Mouse (Mus musculus) intestine, postnatal 0 days (tissue): ENCODE measurements around the gene Abcc6. TPM values are rescaled to one million over a fixed set of nuclear protein-coding genes. Genes with fewer than 3 reads are reported as not detected.

Experiments used
- ATAC-seq: fragments of 200-750 bp; cut with Nextera tagmentation; 2 replicates; pipeline ENCODE4 v1.8.0; 2017; ENCODE audit warnings: mild to moderate bottlenecking, moderate TSS enrichment, moderate library complexity
- H3K27ac ChIP-seq: fragments of 300-500 bp; sonication (generic); 2 replicates; pipeline ENCODE4 v1.5.1; 2014; ENCODE audit warnings: mild to moderate bottlenecking, low read depth, low read length, moderate library complexity
- H3K27me3 ChIP-seq: fragments of 300-500 bp; sonication (generic); replicated peaks from 2 replicates; pipeline ENCODE4 v1.6.1; 2014; ENCODE audit warnings: low read length, mixed read lengths; ENCODE audit not compliant: control insufficient read depth, insufficient read depth
- H3K36me3 ChIP-seq: fragments of 300-500 bp; sonication (generic); 2 replicates; pipeline ENCODE4 v1.6.1; 2014; ENCODE audit warnings: mild to moderate bottlenecking, moderate library complexity; ENCODE audit not compliant: control insufficient read depth, insufficient read depth
- H3K4me1 ChIP-seq: fragments of 300-500 bp; sonication (generic); replicated peaks from 2 replicates; pipeline ENCODE4 v1.6.1; 2014; ENCODE audit warnings: antibody characterized with exemption, low read length, mixed read lengths; ENCODE audit not compliant: control insufficient read depth, insufficient read depth
- H3K4me2 ChIP-seq: fragments of 300-500 bp; sonication (generic); replicated peaks from 2 replicates; pipeline ENCODE4 v1.6.1; 2014; ENCODE audit warnings: low read depth, mild to moderate bottlenecking, moderate library complexity
- H3K4me3 ChIP-seq: fragments of 300-500 bp; sonication (generic); 2 replicates; pipeline ENCODE4 v1.5.1; 2014; ENCODE audit warnings: low read depth, low read length
- H3K9ac ChIP-seq: fragments of 300-500 bp; sonication (generic); 2 replicates; pipeline ENCODE4 v1.6.1; 2014; ENCODE audit warnings: mild to moderate bottlenecking, low read depth, low read length
- H3K9me3 ChIP-seq: fragments of 300-500 bp; sonication (generic); 2 replicates; pipeline ENCODE4 v1.6.1; 2016; ENCODE audit warnings: mixed run types; ENCODE audit not compliant: control insufficient read depth
- CTCF ChIP-seq: sonication (generic); IDR thresholded peaks from 2 replicates; pipeline ENCODE4 v1.5.1; 2016; ENCODE audit warnings: low read depth, mild to moderate bottlenecking, control low read depth, antibody characterized with exemption, moderate library complexity
- WGBS: fragments of 180-500 bp; shearing (Covaris S2); extraction: QIAGEN DNeasy Blood & Tissue Kit; methylation state at CpG from one replicate; pipeline ENCODE4 v1.1.7; 2014; 5-methylcytosine and 5-hydroxymethylcytosine counted together
- polyA plus RNA-seq: library from polyadenylated mRNA; unstranded; fragments of >200 nt; fragmentation: Nextera tagmentation; extraction: Ambion mirVana; gene quantifications from 2 replicates; pipeline ENCODE4 v1.2.1, GENCODE M21; 2015

Gene Abcc6
- polyA plus RNA-seq, 1 experiment from 2014 or later = 5.3 TPM

- peak; percentile 66 for TF ChIP-seq CTCF
- Histone ChIP-seq H3K27me3 (no peaks in the 10 kb centered on the region), H3K27ac (no peak overlapping the region), H3K4me2 (peak overlapping the region; percentile 6; the same call in 1 of the 2 replicates), H3K4me1 (peaks cover 8% of the 10 kb centered on the region; the same call in 1 of the 2 replicates), H3K9ac (no peak overlapping the region), H3K36me3 (peaks cover 12% of the 10 kb centered on the region; the same call in 1 of the 2 replicates), H3K9me3 (no peaks in the 10 kb centered on the region), H3K4me3 (no peak overlapping the region)
- WGBS = 76% methylated on average over 14 of the region's 14 CpGs
- ATAC-seq = no peak
Observed at GRCm38 (mm10) chr7:45919083-45919671, 110.9 kb downstream of the Abcc6 start.

DNA sequence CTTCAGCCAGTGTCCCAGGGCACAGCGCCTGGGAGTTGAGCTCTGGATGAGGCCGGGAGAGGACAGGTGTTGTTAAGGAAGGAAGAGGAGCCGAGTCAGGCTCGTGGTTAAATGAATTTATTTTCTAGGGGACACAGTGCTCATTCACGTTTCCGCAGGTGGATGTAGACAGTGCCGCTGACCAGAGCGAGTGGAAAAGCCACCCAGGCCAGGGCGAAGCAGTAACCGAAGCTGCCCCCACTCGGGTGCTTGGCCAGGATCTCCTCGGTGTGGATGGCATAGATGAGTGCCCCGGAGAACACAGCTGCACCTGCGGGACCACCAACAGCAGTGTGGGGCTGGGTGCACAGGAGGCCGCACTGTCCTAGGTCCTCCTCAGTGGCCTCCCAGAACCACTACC, 112.2 kb downstream of the Abcc6 start:
- Histone ChIP-seq H3K4me3 (no peak overlapping the region), H3K9ac (no peak overlapping the region), H3K4me1 (peaks cover 8% of the 10 kb centered on the region; the same call in 1 of the 2 replicates), H3K27me3 (no peaks in the 10 kb centered on the region), H3K4me2 (no peak overlapping the region), H3K36me3 (peaks cover 19% of the 10 kb centered on the region), H3K27ac (no peak overlapping the region), H3K9me3 (no peaks in the 10 kb centered on the region)
- 88% methylated on average over 15 of the region's 15 CpGs for WGBS
- no peak for ATAC-seq
- TF ChIP-seq CTCF = no peak

Other genes starting within 250 kb of the Abcc6 start
- 0.08 and 0.29 TPM in 2 replicates for gene Lmtk3, start 246.6 kb downstream of the Abcc6 start, polyA plus RNA-seq
- 36.7 and 37.1 TPM in 2 replicates for gene Sult2b1, start 245.6 kb downstream of the Abcc6 start, polyA plus RNA-seq
- 61.9 and 66.4 TPM in 2 replicates for gene Cyth2, start 215.7 kb downstream of the Abcc6 start, polyA plus RNA-seq
- 0.10 and 0.27 TPM in 2 replicates for gene Kcnj14, start 205.5 kb downstream of the Abcc6 start, polyA plus RNA-seq
- gene Grwd1, start 199.4 kb downstream of the Abcc6 start, polyA plus RNA-seq = 16.4 and 16.6 TPM in 2 replicates
- gene Kdelr1, start 157.5 kb downstream of the Abcc6 start, polyA plus RNA-seq = 99.6 and 107 TPM in 2 replicates
- 0.66 and 1.1 TPM in 2 replicates for gene Grin2d, start 151.9 kb downstream of the Abcc6 start, polyA plus RNA-seq
- gene Syngr4, start 133.6 kb downstream of the Abcc6 start, polyA plus RNA-seq = 0.72 and 0.75 TPM in 2 replicates
- 6.8 and 7.4 TPM in 2 replicates for gene Tmem143, start 133.4 kb downstream of the Abcc6 start, polyA plus RNA-seq
- 82.4 and 83.3 TPM in 2 replicates for gene Emp3, start 108.9 kb downstream of the Abcc6 start, polyA plus RNA-seq
- gene Ccdc114, start 106.2 kb downstream of the Abcc6 start, polyA plus RNA-seq = 2.9 and 3.3 TPM in 2 replicates
- 34.4 and 37.3 TPM in 2 replicates for gene Nomo1, start 3.4 kb upstream of the Abcc6 start, polyA plus RNA-seq
- gene Kcnj11, start 70.5 kb upstream of the Abcc6 start, polyA plus RNA-seq = 0.21 and 0.24 TPM in 2 replicates
- 0.95 and 1.8 TPM in 2 replicates for gene Abcc8, start 149.7 kb upstream of the Abcc6 start, polyA plus RNA-seq
- gene Ush1c, start 208.2 kb upstream of the Abcc6 start, polyA plus RNA-seq = 132 and 142 TPM in 2 replicates
- not detected in 2 replicates for gene Otog, start 210.7 kb upstream of the Abcc6 start, polyA plus RNA-seq